Mouse (Mus musculus) adrenal gland, adult 2 months (tissue): ENCODE measurements around the gene Emp3. TPM values are rescaled to one million over a fixed set of nuclear protein-coding genes. Genes with fewer than 3 reads are reported as not detected.
A peak's percentile ranks its signal among the peaks of the same experiment; 100 is the strongest.
"Not testable (repeated sequence)": the region's sequence is repeated elsewhere in the genome, so short reads cannot be mapped to it uniquely, and the experiment has no call there.

Experiments
- DNase-seq: peaks from one replicate; pipeline ENCODE4 v3.0.0; 2021
- long read RNA-seq: library from polyadenylated mRNA; stranded (forward); transcript quantifications from one replicate; pipeline ENCODE4 v2.0.0, GENCODE M21; 2021
- polyA plus RNA-seq: library from polyadenylated mRNA; depleted of rRNA; stranded (reverse); fragments of >200 nt; gene quantifications from 2 replicates; pipeline ENCODE4 v1.2.3, GENCODE M21; 2012; rRNA removed
- total RNA-seq, 2 experiments: library from RNA; stranded (reverse); gene quantifications; 2 replicates each; pipeline ENCODE4 v1.2.3; 2021

The Emp3 gene
- total RNA-seq: 100 to 1,000 TPM; 327 to 620 TPM
- 855 and 1,123 TPM in 2 replicates for polyA plus RNA-seq
- long read RNA-seq, transcript Emp3-204 (3 exons, 380 nt): minor isoform, 9 of 380 reads
- long read RNA-seq, transcript Emp3-202 (5 exons, 784 nt): minor isoform, 5 of 380 reads
- long read RNA-seq, transcript Emp3-201 (5 exons, 736 nt): major isoform, 352 of 380 reads
- long read RNA-seq, partial matches to known transcripts: 7 of 380 reads
- long read RNA-seq, other reads (novel, unspliced or antisense): 5 of 380 reads

- DNase-seq: peak; percentile 77
Measured at GRCm38 (mm10) chr7:45921242-45921621, at the start of gene Emp3. Gene Emp3, minus strand, starts transcription at chr7:45921404.

GRCm38 (mm10) chr7:45956611-45957010 is 35.4 kb upstream of the Emp3 start:
- no peak for DNase-seq

- no peak for DNase-seq
Measured at GRCm38 (mm10) chr7:45949061-45949460, 27.9 kb upstream of the Emp3 start.

DNA sequence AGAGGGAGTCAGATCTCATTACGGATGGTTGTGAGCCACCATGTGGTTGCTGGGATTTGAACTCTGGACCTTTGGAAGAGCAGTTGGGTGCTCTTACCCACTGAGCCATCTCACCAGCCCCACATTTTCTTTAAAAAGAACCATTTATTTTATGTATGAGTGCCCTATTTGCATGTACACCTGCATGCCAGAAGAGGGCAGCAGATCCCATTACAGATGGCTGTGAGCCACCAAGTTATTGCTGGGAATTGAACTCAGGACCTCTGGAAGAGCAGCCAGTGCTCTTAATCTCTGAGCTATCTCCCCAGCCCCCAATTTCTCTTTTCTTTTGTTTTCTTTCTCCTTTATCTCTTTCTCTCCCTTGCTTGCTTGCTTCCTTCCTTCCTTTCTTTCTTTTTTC is 22.1 kb upstream of the Emp3 start:
- not testable (repeated sequence) for DNase-seq

DNA sequence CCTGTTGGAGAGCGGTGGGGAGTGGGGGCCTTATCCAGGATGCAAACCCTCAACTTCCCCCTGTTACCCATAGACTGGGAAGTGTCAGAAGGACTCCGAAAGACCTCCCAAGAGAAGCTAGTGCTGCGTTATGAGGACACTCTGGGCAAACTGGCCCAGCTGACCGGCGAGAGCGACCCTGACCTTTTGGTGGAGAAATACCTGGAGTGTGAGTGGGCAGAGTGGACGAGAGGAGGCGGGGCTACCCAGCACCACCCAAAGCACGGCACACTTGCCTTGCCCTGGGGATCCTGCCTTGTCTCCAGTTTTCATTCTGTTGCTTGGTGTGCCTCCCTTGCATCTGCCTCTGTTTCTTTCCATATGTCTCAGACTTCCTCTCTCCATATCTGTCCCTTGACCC is 20.8 kb upstream of the Emp3 start:
- DNase-seq: peak; percentile 88

GRCm38 (mm10) chr7:45939836-45940235 is 18.6 kb upstream of the Emp3 start:
- no peak for DNase-seq

DNA sequence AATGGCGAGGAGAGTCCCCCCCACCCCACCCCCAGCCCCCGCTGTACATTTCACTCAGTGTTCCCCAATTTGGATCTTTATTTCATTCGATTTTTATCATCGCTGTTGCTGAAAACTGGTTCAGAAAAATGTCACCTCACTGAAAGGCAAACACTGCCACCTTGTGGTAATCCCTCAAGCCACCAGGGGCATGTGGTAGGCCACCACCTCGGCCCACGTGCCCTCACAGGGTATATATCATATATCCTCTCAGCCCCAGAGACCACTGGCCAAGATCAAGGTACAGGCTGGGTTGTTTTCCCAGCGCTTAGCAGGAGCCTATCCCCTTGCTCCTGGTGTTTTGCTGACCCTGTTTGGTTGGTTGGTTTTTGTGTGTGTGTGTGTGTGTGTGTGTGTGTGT is 13.9 kb upstream of the Emp3 start:
- DNase-seq: peak; percentile 69

DNA sequence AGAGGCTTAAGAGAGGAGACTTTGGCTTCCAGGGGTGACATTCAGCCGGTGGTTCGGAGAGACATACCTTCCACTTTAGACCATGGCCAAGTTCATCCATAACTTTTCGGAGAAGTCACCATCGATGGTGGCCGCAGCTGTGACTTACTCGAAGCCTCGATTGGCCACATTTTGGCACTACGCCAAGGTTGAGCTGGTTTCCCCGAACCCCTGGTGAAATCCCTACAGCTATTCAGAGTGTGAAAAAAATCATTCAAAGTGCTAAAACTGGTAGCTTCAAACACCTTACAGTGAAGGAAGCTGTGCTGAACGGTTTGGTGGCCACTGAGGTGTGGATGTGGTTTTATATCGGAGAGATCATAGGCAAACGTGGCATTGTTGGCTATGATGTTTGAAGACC is 12.6 kb upstream of the Emp3 start:
- not testable (repeated sequence) for DNase-seq

GRCm38 (mm10) chr7:45929688-45930087 is 8.5 kb upstream of the Emp3 start:
- no peak for DNase-seq

DNA sequence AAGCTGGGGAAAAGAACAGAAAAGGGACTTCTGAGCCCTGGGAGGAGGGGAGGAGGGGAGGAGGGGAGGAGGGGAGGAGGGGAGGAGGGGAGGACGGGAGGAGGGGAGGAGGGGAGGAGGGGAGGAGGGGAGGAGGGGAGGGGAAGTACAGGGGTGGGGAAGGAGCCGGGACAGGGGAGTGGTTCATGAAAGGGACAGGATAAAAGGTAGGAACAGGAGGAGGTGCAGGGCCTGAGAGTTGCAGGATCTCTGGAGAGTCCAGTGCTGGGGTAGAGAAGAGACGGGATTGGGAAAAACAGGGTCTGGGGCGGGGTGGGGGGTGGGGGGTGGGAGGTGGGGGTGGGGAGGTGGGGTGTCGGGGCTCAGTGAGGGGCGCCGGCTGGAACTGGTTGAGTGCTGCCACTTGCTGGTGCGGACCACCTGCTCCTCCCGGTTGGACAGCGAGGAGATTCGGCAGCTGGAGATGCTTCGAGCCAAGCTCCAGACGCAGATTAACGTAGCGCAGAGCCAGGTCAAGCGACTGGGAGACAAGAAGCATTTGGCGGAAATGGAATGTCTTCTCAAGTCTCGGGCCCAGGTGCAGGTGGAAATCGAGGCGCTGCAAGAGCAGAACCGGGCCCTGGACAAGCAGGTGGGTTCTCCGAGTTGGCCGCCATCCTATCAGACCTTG is 7.6 kb upstream of the Emp3 start:
- no peak for DNase-seq

- peak; percentile 58 for DNase-seq
Measured at GRCm38 (mm10) chr7:45924429-45924816, 3.2 kb upstream of the Emp3 start.

GRCm38 (mm10) chr7:45923762-45924428 is 2.7 kb upstream of the Emp3 start, which contains the start of gene Ccdc114:
Gene Ccdc114, plus strand, starts transcription at chr7:45924072.
- peak; percentile 90 for DNase-seq

- peak; percentile 96 for DNase-seq
Measured at GRCm38 (mm10) chr7:45922928-45923761, 1.9 kb upstream of the Emp3 start.

GRCm38 (mm10) chr7:45921950-45922600 is 871 bp upstream of the Emp3 start:
- DNase-seq: no peak

GRCm38 (mm10) chr7:45920583-45921241 is 492 bp downstream of the Emp3 start:
- DNase-seq: peak; percentile 92

DNA sequence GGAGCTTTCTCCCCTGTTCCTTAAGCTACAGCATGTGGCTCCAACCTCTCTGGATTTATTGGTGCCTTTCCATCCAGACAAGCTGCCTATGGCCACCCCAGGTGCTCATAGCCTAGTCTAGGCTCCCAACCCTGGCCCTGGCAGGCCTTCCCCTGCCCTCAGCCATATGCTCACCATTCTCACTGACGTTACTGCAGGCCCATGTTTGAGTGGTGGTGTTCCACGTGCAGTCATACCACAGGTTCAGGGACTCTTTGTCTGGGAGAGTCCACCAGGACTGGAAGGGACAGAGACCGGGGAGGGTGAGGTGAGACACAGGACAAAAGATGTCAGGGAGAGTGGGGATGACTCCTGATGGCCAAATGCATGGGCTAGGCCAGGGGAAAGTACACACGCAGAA is 1.4 kb downstream of the Emp3 start:
- DNase-seq: peak; percentile 42

- DNase-seq: peak; percentile 35
Measured at GRCm38 (mm10) chr7:45919083-45919671, 2.0 kb downstream of the Emp3 start.

- DNase-seq: no peak
Measured at GRCm38 (mm10) chr7:45917926-45918325, 3.3 kb downstream of the Emp3 start.

DNA sequence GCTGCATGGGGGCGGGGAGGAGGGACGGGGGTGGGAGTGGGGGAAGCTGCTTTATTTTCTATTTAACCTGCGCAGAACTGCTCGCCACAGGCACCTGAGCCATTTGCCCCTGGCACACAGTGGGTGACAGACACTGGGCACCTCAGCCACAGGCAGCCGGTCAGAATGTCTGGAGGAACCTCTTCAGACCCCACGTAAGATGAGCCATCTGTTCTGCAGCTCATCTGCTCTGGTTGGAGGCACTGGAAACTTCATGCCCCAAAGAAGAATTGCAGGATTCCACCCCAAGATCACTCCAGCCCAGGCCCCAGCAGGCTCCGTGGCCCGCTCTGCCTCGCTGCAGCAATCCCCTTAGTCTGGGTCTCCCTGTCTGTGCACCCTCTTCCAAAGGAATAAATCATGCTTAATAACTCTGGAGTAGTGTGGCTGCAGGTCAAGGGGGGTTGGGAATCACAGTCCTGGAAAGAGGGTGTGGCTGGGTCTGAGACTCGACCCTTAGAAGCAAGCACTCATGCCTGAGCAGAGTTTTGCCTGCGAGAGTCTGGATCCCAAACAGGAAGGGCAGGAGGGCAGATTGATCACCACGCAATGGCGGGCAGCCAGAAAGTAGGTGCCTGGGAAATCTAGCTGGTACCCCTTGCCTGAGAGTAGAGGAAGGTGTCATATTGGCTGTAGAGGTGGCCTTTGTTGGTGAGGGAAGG is 4.0 kb downstream of the Emp3 start:
- peak; percentile 52 for DNase-seq
